Mouse (Mus musculus): Measurements from ENCODE around the gene Pacs2. TPM values are rescaled to one million over a fixed set of nuclear protein-coding genes. Genes with fewer than 3 reads are reported as not detected.
A peak's percentile ranks its signal among the peaks of the same experiment; 100 is the strongest.

Gene Pacs2
- polyA plus RNA-seq, 1 experiment from 2014 or later, result 17.3 TPM

DNA sequence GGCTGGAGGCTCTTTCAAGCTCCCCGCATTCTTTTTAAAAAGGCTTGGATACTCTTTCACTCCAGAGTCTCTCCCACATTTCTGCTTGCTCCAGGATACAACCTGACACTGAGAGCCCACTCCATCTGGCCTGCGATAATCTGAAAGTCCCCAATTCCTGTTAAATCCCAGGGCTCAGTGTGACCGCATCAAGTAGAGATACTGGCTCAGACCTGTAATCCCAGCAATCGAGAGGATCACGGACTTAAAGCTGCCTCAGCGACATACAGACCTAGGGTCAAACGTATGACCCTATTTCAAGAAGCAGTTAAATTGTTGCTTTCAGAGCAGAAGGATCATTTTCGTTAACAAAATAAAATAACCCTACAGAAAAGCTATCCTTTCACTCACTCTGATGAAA is 10.3 kb upstream of the Pacs2 start:
- Histone ChIP-seq H3K36me3 (ENCODE audit: control insufficient read depth, insufficient read depth, low read length) (no peaks in the 10 kb centered on the region), H3K4me1 (ENCODE audit: control insufficient read depth, insufficient read depth, low read length) (peaks cover 9% of the 10 kb centered on the region), H3K4me2 (no peak overlapping the region), H3K9me3 (ENCODE audit: control insufficient read depth, low read length) (no peaks in the 10 kb centered on the region), H3K27ac (ENCODE audit: low read depth, low read length) (no peak overlapping the region), H3K27me3 (ENCODE audit: control insufficient read depth, insufficient read depth, low read length) (no peaks in the 10 kb centered on the region), H3K9ac (ENCODE audit: low read length) (no peak overlapping the region), H3K4me3 (ENCODE audit: low read depth, low read length) (no peak overlapping the region)
- no peak for DNase-seq (ENCODE audit: low spot score, missing footprints)
- 80% methylated on average over 8 of the region's 8 CpGs for WGBS
- no peak for ATAC-seq (ENCODE audit: low FRiP score)

DNA sequence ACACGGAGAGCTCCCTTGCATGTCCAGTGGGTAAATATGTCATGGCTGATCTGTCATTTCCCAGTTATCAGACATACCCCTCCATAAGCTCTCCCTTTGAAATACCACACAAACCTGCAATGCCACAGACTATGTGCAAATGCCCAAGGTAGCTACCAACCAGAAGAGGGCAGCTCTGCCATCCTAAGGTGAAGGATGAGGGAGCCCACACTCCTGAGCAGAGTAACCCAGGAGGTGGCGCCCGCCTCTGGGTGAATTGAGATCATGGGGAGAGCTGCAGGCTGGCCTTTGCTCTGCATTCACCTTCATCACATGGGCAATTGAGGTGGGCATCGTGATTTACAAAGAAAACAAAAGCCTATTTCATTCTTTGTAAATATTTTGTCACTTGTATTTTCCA is 9.3 kb upstream of the Pacs2 start:
- no peak for DNase-seq (ENCODE audit: low spot score, missing footprints)
- no peaks in the 10 kb centered on the region for H3K36me3 ChIP-seq (ENCODE audit: control insufficient read depth, insufficient read depth, low read length)
- H3K9ac ChIP-seq (ENCODE audit: low read length), result no peak overlapping the region
- no peak for ATAC-seq (ENCODE audit: low FRiP score)
- H3K27me3 ChIP-seq (ENCODE audit: control insufficient read depth, insufficient read depth, low read length), result no peaks in the 10 kb centered on the region
- H3K27ac ChIP-seq (ENCODE audit: low read depth, low read length), result no peak overlapping the region
- H3K4me1 ChIP-seq (ENCODE audit: control insufficient read depth, insufficient read depth, low read length), result peaks cover 6% of the 10 kb centered on the region
- H3K4me3 ChIP-seq (ENCODE audit: low read depth, low read length), result no peak overlapping the region
- no peaks in the 10 kb centered on the region for H3K9me3 ChIP-seq (ENCODE audit: control insufficient read depth, low read length)
- H3K4me2 ChIP-seq, result no peak overlapping the region
- 31% methylated on average over 4 of the region's 4 CpGs for WGBS

DNA sequence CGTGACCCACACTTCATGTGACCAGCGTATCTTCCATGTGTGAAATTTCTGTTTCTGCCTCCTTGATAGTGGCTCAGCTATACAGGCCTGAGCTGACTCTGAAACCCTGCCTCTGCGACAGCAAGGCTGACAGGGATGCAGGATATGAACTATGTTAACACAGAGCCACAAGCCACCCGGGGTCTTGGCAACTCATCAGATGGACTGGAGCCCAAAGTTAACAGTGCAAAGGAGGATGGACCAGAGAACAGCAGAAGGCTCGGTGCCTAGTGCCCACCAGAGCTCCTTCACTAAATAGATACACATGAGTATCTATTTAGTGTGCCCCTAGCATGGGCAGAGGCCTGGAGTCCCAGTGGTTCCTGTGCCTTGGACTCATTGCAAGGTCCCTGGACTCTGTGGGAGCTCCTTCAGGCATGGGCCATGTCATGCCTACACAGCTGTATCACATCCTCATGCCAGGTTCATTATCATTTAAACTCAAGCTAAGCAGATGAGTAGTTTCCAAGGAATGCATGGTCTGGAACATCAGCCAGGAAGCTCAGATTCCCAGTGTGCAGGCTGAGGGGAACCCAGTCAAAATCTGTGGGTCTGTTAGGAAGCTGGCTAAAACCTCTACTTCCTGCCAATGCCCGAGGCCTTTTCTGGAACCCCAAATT is 2.5 kb upstream of the Pacs2 start:
- Histone ChIP-seq H3K4me1 (ENCODE audit: control insufficient read depth, insufficient read depth, low read length) (peaks cover 25% of the 10 kb centered on the region), H3K27ac (ENCODE audit: low read depth, low read length) (no peak overlapping the region)

GRCm38 (mm10) chr12:113012443-113012842 is 1.9 kb upstream of the Pacs2 start:
- Histone ChIP-seq H3K9me3 (ENCODE audit: control insufficient read depth, low read length) (no peaks in the 10 kb centered on the region), H3K4me1 (ENCODE audit: control insufficient read depth, insufficient read depth, low read length) (peaks cover 25% of the 10 kb centered on the region), H3K36me3 (ENCODE audit: control insufficient read depth, insufficient read depth, low read length) (no peaks in the 10 kb centered on the region), H3K4me3 (ENCODE audit: low read depth, low read length) (no peak overlapping the region), H3K27me3 (ENCODE audit: control insufficient read depth, insufficient read depth, low read length) (no peaks in the 10 kb centered on the region), H3K27ac (ENCODE audit: low read depth, low read length) (no peak overlapping the region; the same call in 1 of the 2 replicates), H3K4me2 (no peak overlapping the region), H3K9ac (ENCODE audit: low read length) (0 out of 2 replicates have a peak overlapping the region, but pooled peaks have one; percentile 12)
- WGBS, result 91% methylated on average over 5 of the region's 5 CpGs
- ATAC-seq (ENCODE audit: low FRiP score), result no peak
- DNase-seq (ENCODE audit: low spot score, missing footprints), result no peak

More for the DNA sequence above, 2.5 kb upstream of the Pacs2 start:
- 91% methylated on average over 6 of the region's 6 CpGs for WGBS
- no peak overlapping the region for H3K4me2 ChIP-seq
- DNase-seq (ENCODE audit: low spot score, missing footprints), result no peak
- no peak overlapping the region for H3K9ac ChIP-seq (ENCODE audit: low read length)
- H3K4me3 ChIP-seq (ENCODE audit: low read depth, low read length), result no peak overlapping the region
- ATAC-seq (ENCODE audit: low FRiP score), result no peak
- H3K36me3 ChIP-seq (ENCODE audit: control insufficient read depth, insufficient read depth, low read length), result no peaks in the 10 kb centered on the region
- H3K9me3 ChIP-seq (ENCODE audit: control insufficient read depth, low read length), result no peaks in the 10 kb centered on the region
- no peaks in the 10 kb centered on the region for H3K27me3 ChIP-seq (ENCODE audit: control insufficient read depth, insufficient read depth, low read length)

DNA sequence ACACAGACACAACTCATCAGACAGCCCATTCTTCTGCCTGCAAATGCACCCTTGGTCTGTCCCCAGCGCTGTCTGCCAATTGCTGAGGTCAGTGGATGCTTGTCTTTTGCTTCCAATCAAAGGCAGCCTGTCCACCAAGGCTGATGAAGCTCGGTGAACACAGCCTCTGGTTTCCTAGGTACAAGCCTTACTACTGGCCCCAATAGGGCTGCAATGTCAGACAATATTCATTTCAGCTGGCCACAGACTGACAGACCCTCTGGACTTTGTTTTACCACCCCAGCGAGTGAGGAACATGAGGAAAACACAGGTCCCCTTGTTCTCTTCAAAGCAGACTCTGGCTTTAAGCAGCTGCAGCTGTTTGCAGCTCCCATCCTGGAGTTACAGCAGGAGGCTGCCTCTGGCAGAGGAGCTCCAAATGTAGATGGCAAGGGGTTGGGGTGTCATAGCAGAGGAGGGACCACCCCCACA is 1.3 kb upstream of the Pacs2 start:
- 68% methylated on average over 3 of the region's 3 CpGs for WGBS
- Histone ChIP-seq H3K27ac (ENCODE audit: low read depth, low read length) (peak overlapping the region; percentile 79), H3K4me1 (ENCODE audit: control insufficient read depth, insufficient read depth, low read length) (peaks cover 25% of the 10 kb centered on the region), H3K9me3 (ENCODE audit: control insufficient read depth, low read length) (no peaks in the 10 kb centered on the region), H3K4me3 (ENCODE audit: low read depth, low read length) (no peak overlapping the region), H3K4me2 (no peak overlapping the region), H3K36me3 (ENCODE audit: control insufficient read depth, insufficient read depth, low read length) (no peaks in the 10 kb centered on the region), H3K9ac (ENCODE audit: low read length) (peak overlapping the region; percentile 69; the same call in 1 of the 2 replicates), H3K27me3 (ENCODE audit: control insufficient read depth, insufficient read depth, low read length) (no peaks in the 10 kb centered on the region)
- ATAC-seq (ENCODE audit: low FRiP score) (no peak), DNase-seq (ENCODE audit: low spot score, missing footprints) (no peak)

DNA sequence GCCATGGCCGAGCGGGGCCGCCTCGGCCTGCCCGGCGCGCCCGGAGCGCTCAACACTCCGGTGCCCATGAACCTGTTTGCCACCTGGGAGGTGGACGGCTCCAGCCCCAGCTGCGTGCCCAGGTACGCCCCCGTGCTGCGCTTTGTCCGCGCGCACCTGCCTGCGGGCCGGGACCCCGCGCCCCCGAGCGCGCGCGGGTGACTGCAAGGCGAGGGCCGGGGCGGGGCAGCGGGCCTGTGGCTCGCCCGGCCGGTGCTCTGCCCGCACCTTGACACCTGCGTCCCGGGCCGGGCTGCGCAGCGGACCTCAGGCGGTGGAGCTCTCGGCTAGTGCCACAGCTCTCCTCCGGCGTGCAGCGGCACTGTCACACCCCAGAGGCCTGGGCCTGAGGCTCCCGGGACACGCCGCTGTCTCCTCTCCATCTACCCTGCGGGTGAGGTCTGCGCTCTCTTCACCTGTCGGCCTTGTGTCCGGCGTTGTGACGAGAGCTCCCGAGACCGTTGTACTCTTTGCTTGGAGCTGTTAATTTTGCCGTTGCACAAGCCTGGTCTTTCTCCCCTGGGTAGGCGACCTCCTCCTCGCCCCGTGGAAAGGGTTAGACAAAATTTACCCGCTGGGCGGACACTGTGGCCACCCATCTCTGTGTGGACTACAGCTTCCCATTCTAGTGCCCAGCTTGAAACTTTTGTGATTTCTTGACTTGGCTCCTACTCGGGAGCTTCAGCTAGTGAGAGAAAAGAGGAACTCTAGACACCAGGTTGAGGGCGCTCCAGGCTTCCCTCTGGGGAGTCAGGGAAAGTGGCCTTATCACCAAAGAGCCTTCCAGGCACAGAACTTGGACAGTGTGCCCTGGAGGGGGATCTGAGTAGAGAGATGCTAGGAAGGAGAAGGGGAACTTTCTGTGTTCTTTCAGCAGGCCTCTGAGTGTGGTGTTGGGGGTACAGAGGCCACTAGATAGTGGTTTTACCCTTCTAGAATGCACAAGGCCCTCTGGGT is 551 bp downstream of the Pacs2 start:
- H3K9ac ChIP-seq (ENCODE audit: low read length), result peak overlapping the region; percentile 90
- peaks cover 25% of the 10 kb centered on the region for H3K4me1 ChIP-seq (ENCODE audit: control insufficient read depth, insufficient read depth, low read length)
- H3K4me3 ChIP-seq (ENCODE audit: low read depth, low read length), result peak overlapping the region; percentile 97
- no peaks in the 10 kb centered on the region for H3K9me3 ChIP-seq (ENCODE audit: control insufficient read depth, low read length)
- ATAC-seq (ENCODE audit: low FRiP score), result peak; percentile 45; the same call in 1 of the 2 replicates
- peak; percentile 94 for DNase-seq (ENCODE audit: low spot score, missing footprints)
- H3K27me3 ChIP-seq (ENCODE audit: control insufficient read depth, insufficient read depth, low read length), result no peaks in the 10 kb centered on the region
- H3K4me2 ChIP-seq, result peak overlapping the region; percentile 85
- H3K36me3 ChIP-seq (ENCODE audit: control insufficient read depth, insufficient read depth, low read length), result no peaks in the 10 kb centered on the region
- peak overlapping the region; percentile 69 for H3K27ac ChIP-seq (ENCODE audit: low read depth, low read length)
- WGBS, result under 1% methylated on average over 63 of the region's 64 CpGs

- DNase-seq (ENCODE audit: low spot score, missing footprints), result no peak
- Histone ChIP-seq H3K4me3 (ENCODE audit: low read depth, low read length) (no peak overlapping the region), H3K9ac (ENCODE audit: low read length) (peak overlapping the region; percentile 90), H3K4me1 (ENCODE audit: control insufficient read depth, insufficient read depth, low read length) (peaks cover 25% of the 10 kb centered on the region), H3K9me3 (ENCODE audit: control insufficient read depth, low read length) (no peaks in the 10 kb centered on the region), H3K4me2 (peak overlapping the region; percentile 85), H3K36me3 (ENCODE audit: control insufficient read depth, insufficient read depth, low read length) (peaks cover 3% of the 10 kb centered on the region; the same call in 1 of the 2 replicates), H3K27me3 (ENCODE audit: control insufficient read depth, insufficient read depth, low read length) (no peaks in the 10 kb centered on the region), H3K27ac (ENCODE audit: low read depth, low read length) (no peak overlapping the region)
- WGBS, result 65% methylated on average over 4 of the region's 4 CpGs
- ATAC-seq (ENCODE audit: low FRiP score), result no peak
Observed at GRCm38 (mm10) chr12:113015956-113016355, 1.6 kb downstream of the Pacs2 start.

DNA sequence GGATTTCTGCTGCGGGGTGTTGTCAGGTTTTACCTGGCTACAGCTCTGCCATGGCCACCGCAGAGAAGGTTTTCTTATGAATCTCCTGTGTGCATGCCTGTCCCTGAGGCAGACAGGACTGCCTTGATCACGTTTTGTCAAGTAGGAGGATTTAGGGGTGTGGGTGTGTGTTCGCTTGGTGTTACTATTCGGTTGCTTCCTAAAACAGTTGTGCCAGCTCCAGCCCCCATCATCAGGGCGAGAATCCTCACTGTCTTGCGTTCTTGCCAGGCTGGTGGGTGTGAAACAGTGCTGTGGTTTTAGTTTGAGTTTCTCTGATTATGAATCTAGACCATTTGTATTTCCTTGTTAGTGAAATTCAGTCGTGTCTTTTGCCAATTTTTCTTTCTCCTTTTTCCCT is 2.7 kb downstream of the Pacs2 start:
- Histone ChIP-seq H3K27me3 (ENCODE audit: control insufficient read depth, insufficient read depth, low read length) (no peaks in the 10 kb centered on the region), H3K36me3 (ENCODE audit: control insufficient read depth, insufficient read depth, low read length) (peaks cover 3% of the 10 kb centered on the region; the same call in 1 of the 2 replicates), H3K27ac (ENCODE audit: low read depth, low read length) (no peak overlapping the region), H3K4me2 (no peak overlapping the region; the same call in 1 of the 2 replicates), H3K4me3 (ENCODE audit: low read depth, low read length) (no peak overlapping the region), H3K4me1 (ENCODE audit: control insufficient read depth, insufficient read depth, low read length) (peaks cover 25% of the 10 kb centered on the region), H3K9me3 (ENCODE audit: control insufficient read depth, low read length) (no peaks in the 10 kb centered on the region), H3K9ac (ENCODE audit: low read length) (peak overlapping the region; percentile 16; the same call in 1 of the 2 replicates)
- 75% methylated on average over 8 of the region's 8 CpGs for whole genome bisulfite sequencing
- no peak for ATAC-seq (ENCODE audit: low FRiP score)
- DNase-seq (ENCODE audit: low spot score, missing footprints), result no peak

Data from midbrain, embryonic 11.5 days (tissue).